Mouse (Mus musculus) thymus, adult 2 months (tissue): ENCODE data around the gene Dgkh.

Source experiments
- CTCF ChIP-seq: fragments of 200-500 bp; IDR thresholded peaks from 2 replicates; pipeline ENCODE4 v1.5.1; 2012; ENCODE audit warnings: mild to moderate bottlenecking, control low read depth, low read length, moderate library complexity, borderline replicate concordance; ENCODE audit not compliant: control insufficient read depth, poor library complexity, insufficient read depth; ENCODE audit errors: extremely low read depth
- POLR2A ChIP-seq: fragments of 200-500 bp; IDR thresholded peaks from 2 replicates; pipeline ENCODE4 v1.6.1; 2012; ENCODE audit warnings: mild to moderate bottlenecking, low read length, control low read depth, moderate library complexity; ENCODE audit not compliant: control insufficient read depth, poor library complexity, insufficient read depth; ENCODE audit errors: extremely low read depth

DNA sequence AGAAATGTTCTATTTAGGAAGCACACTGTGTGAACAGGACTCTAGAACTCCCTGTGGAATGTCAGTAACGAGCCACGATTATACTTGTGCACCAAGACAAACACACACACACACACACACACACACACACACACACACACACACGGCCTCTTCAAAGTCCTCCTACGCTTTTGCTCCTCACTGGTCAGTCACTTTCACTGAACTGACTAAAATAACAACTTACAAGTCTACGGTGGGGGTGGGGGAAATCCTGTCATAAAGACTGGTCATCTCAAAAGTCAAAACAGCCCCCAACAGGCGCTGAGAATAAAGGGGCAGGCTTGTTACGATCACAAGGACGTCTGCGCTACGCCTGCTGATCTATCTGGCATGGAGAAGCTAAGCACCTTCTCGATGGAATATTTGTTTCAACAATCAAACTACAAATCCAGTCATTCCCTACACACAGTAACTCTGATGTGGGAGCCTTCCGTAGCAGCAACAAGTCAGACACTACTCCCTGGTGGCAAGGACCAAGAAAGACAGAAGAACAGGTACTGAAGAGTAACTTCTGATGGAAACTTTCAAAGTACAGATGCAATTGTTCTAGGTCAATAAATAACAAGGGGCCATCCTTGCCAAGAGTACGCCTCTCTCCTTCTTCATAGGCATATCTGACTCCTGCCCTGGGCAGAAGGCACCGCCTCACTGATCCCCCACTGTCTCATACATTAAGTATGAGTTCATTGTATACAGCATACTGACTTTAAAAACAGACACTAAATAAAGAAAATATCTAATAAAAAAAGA is 96.8 kb downstream of the Dgkh start:
- TF ChIP-seq CTCF: no peak
- no peak for TF ChIP-seq POLR2A
